Mouse (Mus musculus): Measurements from ENCODE around the gene Wdr59. TPM values are rescaled to one million over a fixed set of nuclear protein-coding genes. Genes with fewer than 3 reads are reported as not detected.

Gene Wdr59
- total RNA-seq, 1 experiment: 10.4 TPM

- Histone ChIP-seq H3K9ac (ENCODE audit: insufficient read depth, low read depth, low read length, poor library complexity, severe bottlenecking) (no peak overlapping the region), H3K4me3 (ENCODE audit: insufficient read depth in 1 of 2, low read depth in 1 of 2, low read length in 2 of 2, poor library complexity in 1 of 2, severe bottlenecking in 1 of 2) (no peak overlapping the region), H3K27ac (ENCODE audit: insufficient read depth, low read depth, low read length, poor library complexity, severe bottlenecking) (no peak overlapping the region), H3K36me3 (ENCODE audit: control insufficient read depth, insufficient read depth, low read length, poor library complexity, severe bottlenecking) (no peaks in the 10 kb centered on the region), H3K4me1 (ENCODE audit: control insufficient read depth in 2 of 2, insufficient read depth in 2 of 2, low read length in 2 of 2, poor library complexity in 1 of 2) (peaks cover 6 to 15% of the 10 kb centered on the region in 2 experiments; a peak in 3 of 4 replicates), H3K9me3 (ENCODE audit: control insufficient read depth, insufficient read depth, low read depth, low read length) (no peaks in the 10 kb centered on the region)
- no peak for TF ChIP-seq CHD2 (IDR thresholded peaks at IDR 0.05; ENCODE audit: low read depth, low read length)
- TF ChIP-seq HCFC1 (IDR thresholded peaks at IDR 0.05; ENCODE audit: borderline replicate concordance, insufficient read depth, low read length): no peak
- TF ChIP-seq ZC3H11A (IDR thresholded peaks at IDR 0.05; ENCODE audit: borderline replicate concordance, low read depth, low read length): no peak
- no peak for TF ChIP-seq MAFK (IDR thresholded peaks at IDR 0.05; ENCODE audit: insufficient read depth, low read depth, low read length)
- TF ChIP-seq ZNF384 (IDR thresholded peaks at IDR 0.05; ENCODE audit: low read depth, low read length): no peak
- in situ Hi-C loops (cut with MboI; ENCODE audit: low sequenced_read_pairs in 2 of 2, unreplicated experiment in 2 of 2): no loop called here
- no peak for DNase-seq (ENCODE audit: low read depth, low spot score)
These were observed 41.8 kb upstream of the Wdr59 start for GRCm38 (mm10) chr8:111563687-111564086.

- no peak overlapping the region for H3K4me3 ChIP-seq (ENCODE audit: insufficient read depth in 1 of 2, low read depth in 1 of 2, low read length in 2 of 2, poor library complexity in 1 of 2, severe bottlenecking in 1 of 2)
- H3K9ac ChIP-seq (ENCODE audit: insufficient read depth, low read depth, low read length, poor library complexity, severe bottlenecking): no peak overlapping the region
- no peak for DNase-seq (ENCODE audit: low read depth, low spot score)
- TF ChIP-seq ZC3H11A (IDR thresholded peaks at IDR 0.05; ENCODE audit: borderline replicate concordance, low read depth, low read length): no peak
- TF ChIP-seq MAFK (IDR thresholded peaks at IDR 0.05; ENCODE audit: insufficient read depth, low read depth, low read length): no peak
- no peak for TF ChIP-seq HCFC1 (IDR thresholded peaks at IDR 0.05; ENCODE audit: borderline replicate concordance, insufficient read depth, low read length)
- no peak for TF ChIP-seq ZNF384 (IDR thresholded peaks at IDR 0.05; ENCODE audit: low read depth, low read length)
- no peak for TF ChIP-seq CHD2 (IDR thresholded peaks at IDR 0.05; ENCODE audit: low read depth, low read length)
- in situ Hi-C loops (cut with MboI; ENCODE audit: low sequenced_read_pairs in 2 of 2, unreplicated experiment in 2 of 2): no loop called here
- no peaks in the 10 kb centered on the region for H3K36me3 ChIP-seq (ENCODE audit: control insufficient read depth, insufficient read depth, low read length, poor library complexity, severe bottlenecking)
- H3K4me1 ChIP-seq (ENCODE audit: control insufficient read depth in 2 of 2, insufficient read depth in 2 of 2, low read length in 2 of 2, poor library complexity in 1 of 2): peaks cover 6 to 13% of the 10 kb centered on the region in 2 experiments; a peak in 3 of 4 replicates
- no peaks in the 10 kb centered on the region for H3K9me3 ChIP-seq (ENCODE audit: control insufficient read depth, insufficient read depth, low read depth, low read length)
- no peak overlapping the region for H3K27ac ChIP-seq (ENCODE audit: insufficient read depth, low read depth, low read length, poor library complexity, severe bottlenecking)
These were observed 41.2 kb upstream of the Wdr59 start for GRCm38 (mm10) chr8:111563075-111563474.

GRCm38 (mm10) chr8:111562274-111562803 is 40.4 kb upstream of the Wdr59 start:
- no peaks in the 10 kb centered on the region for H3K9me3 ChIP-seq (ENCODE audit: control insufficient read depth, insufficient read depth, low read depth, low read length)
- H3K9ac ChIP-seq (ENCODE audit: insufficient read depth, low read depth, low read length, poor library complexity, severe bottlenecking): no peak overlapping the region
- no peaks in the 10 kb centered on the region for H3K36me3 ChIP-seq (ENCODE audit: control insufficient read depth, insufficient read depth, low read length, poor library complexity, severe bottlenecking)
- no peak overlapping the region for H3K4me3 ChIP-seq (ENCODE audit: insufficient read depth in 1 of 2, low read depth in 1 of 2, low read length in 2 of 2, poor library complexity in 1 of 2, severe bottlenecking in 1 of 2)
- TF ChIP-seq CHD2 (IDR thresholded peaks at IDR 0.05; ENCODE audit: low read depth, low read length): no peak
- TF ChIP-seq ZNF384 (IDR thresholded peaks at IDR 0.05; ENCODE audit: low read depth, low read length): no peak
- TF ChIP-seq MAFK (IDR thresholded peaks at IDR 0.05; ENCODE audit: insufficient read depth, low read depth, low read length): no peak
- TF ChIP-seq ZC3H11A (IDR thresholded peaks at IDR 0.05; ENCODE audit: borderline replicate concordance, low read depth, low read length): no peak
- TF ChIP-seq HCFC1 (IDR thresholded peaks at IDR 0.05; ENCODE audit: borderline replicate concordance, insufficient read depth, low read length): no peak
- H3K4me1 ChIP-seq (ENCODE audit: control insufficient read depth in 2 of 2, insufficient read depth in 2 of 2, low read length in 2 of 2, poor library complexity in 1 of 2): peaks cover 4 to 8% of the 10 kb centered on the region in 2 experiments; a peak in 2 of 4 replicates
- no peak overlapping the region for H3K27ac ChIP-seq (ENCODE audit: insufficient read depth, low read depth, low read length, poor library complexity, severe bottlenecking)
- in situ Hi-C loops (cut with MboI; ENCODE audit: low sequenced_read_pairs in 2 of 2, unreplicated experiment in 2 of 2): no loop called here
- no peak for DNase-seq (ENCODE audit: low read depth, low spot score)

DNA sequence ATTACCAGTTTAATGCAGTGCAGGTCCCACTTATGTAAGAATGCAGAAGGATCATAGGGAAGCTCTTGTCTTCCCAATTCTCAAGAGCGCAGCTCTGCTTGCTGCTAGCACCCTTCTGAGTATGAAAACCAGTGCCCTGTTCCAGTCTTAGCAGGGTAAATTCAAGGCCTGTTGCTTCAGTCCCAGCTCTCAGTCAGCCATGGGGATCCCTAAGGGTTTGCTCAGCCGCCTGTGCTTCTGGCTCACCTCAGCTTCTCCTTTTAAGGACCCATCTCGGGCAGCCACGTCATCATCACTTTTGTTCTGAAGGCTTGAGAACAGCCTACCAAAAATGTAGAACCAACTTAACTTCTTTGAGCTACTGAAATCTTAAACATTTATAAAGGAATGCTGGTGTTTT is 39.9 kb upstream of the Wdr59 start:
- Histone ChIP-seq H3K36me3 (ENCODE audit: control insufficient read depth, insufficient read depth, low read length, poor library complexity, severe bottlenecking) (no peaks in the 10 kb centered on the region), H3K9me3 (ENCODE audit: control insufficient read depth, insufficient read depth, low read depth, low read length) (no peaks in the 10 kb centered on the region), H3K27ac (ENCODE audit: insufficient read depth, low read depth, low read length, poor library complexity, severe bottlenecking) (no peak overlapping the region), H3K4me1 (ENCODE audit: control insufficient read depth in 2 of 2, insufficient read depth in 2 of 2, low read length in 2 of 2, poor library complexity in 1 of 2) (peaks cover 4 to 8% of the 10 kb centered on the region in 2 experiments; a peak in 2 of 4 replicates), H3K4me3 (ENCODE audit: insufficient read depth in 1 of 2, low read depth in 1 of 2, low read length in 2 of 2, poor library complexity in 1 of 2, severe bottlenecking in 1 of 2) (no peak overlapping the region), H3K9ac (ENCODE audit: insufficient read depth, low read depth, low read length, poor library complexity, severe bottlenecking) (no peak overlapping the region)
- in situ Hi-C loops (cut with MboI; ENCODE audit: low sequenced_read_pairs in 2 of 2, unreplicated experiment in 2 of 2): no loop called here
- no peak for DNase-seq (ENCODE audit: low read depth, low spot score)
- TF ChIP-seq CHD2 (IDR thresholded peaks at IDR 0.05; ENCODE audit: low read depth, low read length): no peak
- TF ChIP-seq MAFK (IDR thresholded peaks at IDR 0.05; ENCODE audit: insufficient read depth, low read depth, low read length): no peak
- TF ChIP-seq HCFC1 (IDR thresholded peaks at IDR 0.05; ENCODE audit: borderline replicate concordance, insufficient read depth, low read length): no peak
- no peak for TF ChIP-seq ZC3H11A (IDR thresholded peaks at IDR 0.05; ENCODE audit: borderline replicate concordance, low read depth, low read length)
- no peak for TF ChIP-seq ZNF384 (IDR thresholded peaks at IDR 0.05; ENCODE audit: low read depth, low read length)

Data from ES-E14 (cell line).